Mouse (Mus musculus) kidney, embryonic 16.5 days (tissue): Measurements from ENCODE around the gene Ush1c. TPM values are rescaled to one million over a fixed set of nuclear protein-coding genes. Genes with fewer than 3 reads are reported as not detected.
A peak's percentile ranks its signal among the peaks of the same experiment; 100 is the strongest.
"Not testable (repeated sequence)": the region's sequence is repeated elsewhere in the genome, so short reads cannot be mapped to it uniquely, and the experiment has no call there.

Source experiments
- ATAC-seq: fragments of 200-750 bp; cut with Nextera tagmentation; 2 replicates; pipeline ENCODE4 v1.8.0; 2017; ENCODE audit warnings: moderate TSS enrichment; ENCODE audit not compliant: low FRiP score, low TSS enrichment
- H3K27ac ChIP-seq: fragments of 300-500 bp; sonication (generic); 2 replicates; pipeline ENCODE4 v1.5.1; 2014; ENCODE audit warnings: low read length
- H3K27me3 ChIP-seq: fragments of 300-500 bp; sonication (generic); 2 replicates; pipeline ENCODE4 v1.6.1; 2014; ENCODE audit warnings: low read length, control low read depth, mixed read lengths; ENCODE audit not compliant: insufficient read depth
- H3K36me3 ChIP-seq: fragments of 300-500 bp; sonication (generic); 2 replicates; pipeline ENCODE4 v1.6.1; 2014; ENCODE audit warnings: low read length, control low read depth, mixed read lengths; ENCODE audit not compliant: insufficient read depth
- H3K4me1 ChIP-seq: fragments of 300-500 bp; sonication (generic); 2 replicates; pipeline ENCODE4 v1.6.1; 2014; ENCODE audit warnings: low read length, control low read depth, mixed read lengths; ENCODE audit not compliant: insufficient read depth
- H3K4me2 ChIP-seq: fragments of 300-500 bp; sonication (generic); replicated peaks from 2 replicates; pipeline ENCODE4 v1.6.1; 2014; ENCODE audit warnings: low read depth, low read length
- H3K4me3 ChIP-seq: fragments of 300-500 bp; sonication (generic); 2 replicates; pipeline ENCODE4 v1.5.1; 2014; ENCODE audit warnings: mild to moderate bottlenecking, low read length
- H3K9ac ChIP-seq: fragments of 300-500 bp; sonication (generic); replicated peaks from 2 replicates; pipeline ENCODE4 v1.6.1; 2014; ENCODE audit warnings: low read length
- H3K9me3 ChIP-seq: fragments of 300-500 bp; sonication (generic); 2 replicates; pipeline ENCODE4 v1.6.1; 2016; ENCODE audit warnings: low read length, control low read depth
- WGBS: fragments of 180-500 bp; shearing (Covaris S2); extraction: QIAGEN DNeasy Blood & Tissue Kit; methylation state at CpG from one replicate; pipeline ENCODE4 v1.1.7; 2014; 5-methylcytosine and 5-hydroxymethylcytosine counted together
- polyA plus RNA-seq: library from polyadenylated mRNA; unstranded; fragments of >200 nt; fragmentation: Nextera tagmentation; extraction: Ambion mirVana; gene quantifications from 2 replicates; pipeline ENCODE4 v1.2.1, GENCODE M21; 2015

Ush1c gene
- polyA plus RNA-seq, 1 experiment from 2014 or later, result 26.1 TPM

- no peaks in the 10 kb centered on the region for H3K36me3 ChIP-seq
- H3K4me2 ChIP-seq, result no peak overlapping the region
- 0 out of 2 replicates have a peak, but pooled peaks have one; percentile 66 for ATAC-seq
- peaks cover 12% of the 10 kb centered on the region for H3K4me1 ChIP-seq
- H3K27me3 ChIP-seq, result peaks cover 45% of the 10 kb centered on the region
- WGBS, result 2% methylated on average over 3 of the region's 3 CpGs
- no peak overlapping the region for H3K27ac ChIP-seq
- H3K9me3 ChIP-seq, result no peaks in the 10 kb centered on the region
- no peak overlapping the region for H3K9ac ChIP-seq
- H3K4me3 ChIP-seq, result no peak overlapping the region
These were observed 56.7 kb downstream of the Ush1c start for GRCm38 (mm10) chr7:46181590-46181989.

GRCm38 (mm10) chr7:46179431-46180275, 58.6 kb downstream of the Ush1c start, which contains the start of gene Abcc8:
Gene Abcc8 (minus strand): TSS chr7:46180033.
- ATAC-seq, result peak; percentile 47
- Histone ChIP-seq H3K4me2 (peak within 1 kb of the TSS; percentile 67), H3K36me3 (no peaks in the 10 kb centered on the region), H3K9me3 (no peaks in the 10 kb centered on the region), H3K4me3 (peak within 1 kb of the TSS; percentile 42), H3K9ac (0 out of 2 replicates have a peak within 1 kb of the TSS, but pooled peaks have one; percentile 7), H3K27me3 (peaks cover 44% of the 10 kb centered on the region), H3K4me1 (peaks cover 12% of the 10 kb centered on the region), H3K27ac (no peak within 1 kb of the TSS)
- under 1% methylated on average over 72 of the region's 75 CpGs for WGBS

- ATAC-seq, H3K4me1 ChIP-seq, H3K4me3 ChIP-seq, H3K9me3 ChIP-seq, H3K36me3 ChIP-seq, H3K4me2 ChIP-seq, H3K27me3 ChIP-seq, H3K9ac ChIP-seq, H3K27ac ChIP-seq: not testable (repeated sequence)
- WGBS, result 69% methylated on average over 1 of the region's 1 CpGs
These were observed 69.3 kb downstream of the Ush1c start for GRCm38 (mm10) chr7:46168980-46169379.

DNA sequence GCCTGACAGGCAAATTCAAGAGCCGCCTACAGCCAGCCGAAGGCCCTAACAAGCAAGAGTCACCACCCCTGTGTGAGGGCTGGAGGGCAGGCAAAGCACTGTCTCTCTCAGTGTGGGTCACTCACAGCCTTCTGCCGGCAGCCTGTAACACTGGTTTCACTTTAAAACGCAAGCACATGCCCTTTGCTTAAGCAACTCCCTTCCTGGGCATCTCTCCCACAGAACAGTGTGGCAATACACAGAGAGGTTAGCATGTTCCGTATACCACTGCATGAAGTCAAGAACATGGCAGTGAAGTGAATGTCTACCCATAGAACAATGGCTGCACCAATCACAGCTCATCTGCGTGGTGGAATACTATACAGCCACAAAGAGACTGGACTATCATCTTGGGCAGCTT, 69.9 kb downstream of the Ush1c start:
- no peak for ATAC-seq
- Histone ChIP-seq H3K4me3 (no peak overlapping the region), H3K27ac (no peak overlapping the region), H3K4me2 (no peak overlapping the region), H3K9me3 (no peaks in the 10 kb centered on the region), H3K9ac (no peak overlapping the region), H3K4me1 (no peaks in the 10 kb centered on the region), H3K27me3 (no peaks in the 10 kb centered on the region), H3K36me3 (no peaks in the 10 kb centered on the region)
- 90% methylated on average over 6 of the region's 6 CpGs for WGBS

DNA sequence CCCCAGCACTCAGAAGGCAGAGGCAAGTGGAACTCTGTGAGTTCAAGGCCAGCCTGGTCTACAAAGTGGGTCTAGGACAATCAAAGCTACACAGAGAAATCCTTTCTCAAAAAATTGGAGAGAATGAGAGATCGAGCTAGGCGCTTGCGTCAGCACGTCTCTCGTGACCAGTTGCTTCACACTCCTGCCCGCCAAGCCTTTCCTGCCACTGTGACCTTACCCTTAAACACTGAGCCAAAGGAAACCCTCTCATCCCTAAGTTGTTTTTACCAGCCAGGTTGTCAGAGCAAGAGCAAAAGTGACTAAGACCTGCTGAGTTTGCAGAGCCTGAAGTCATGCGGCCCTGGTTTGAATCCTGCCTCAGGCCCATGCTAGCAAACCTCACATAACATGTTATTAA, 70.4 kb downstream of the Ush1c start:
- Histone ChIP-seq H3K4me3 (no peak overlapping the region), H3K4me1 (no peaks in the 10 kb centered on the region), H3K27ac (no peak overlapping the region), H3K9me3 (no peaks in the 10 kb centered on the region), H3K27me3 (0 out of 2 replicates have a peak, but pooled peaks cover under 1% of the 10 kb centered on the region), H3K4me2 (no peak overlapping the region), H3K36me3 (no peaks in the 10 kb centered on the region), H3K9ac (no peak overlapping the region)
- WGBS, result 87% methylated on average over 7 of the region's 7 CpGs
- ATAC-seq, result no peak

- 0 out of 2 replicates have a peak, but pooled peaks cover 5% of the 10 kb centered on the region for H3K27me3 ChIP-seq
- no peak for ATAC-seq
- no peaks in the 10 kb centered on the region for H3K4me1 ChIP-seq
- H3K36me3 ChIP-seq, result no peaks in the 10 kb centered on the region
- 94% methylated on average over 11 of the region's 11 CpGs for WGBS
- H3K27ac ChIP-seq, result no peak overlapping the region
- no peak overlapping the region for H3K4me3 ChIP-seq
- H3K9ac ChIP-seq, result no peak overlapping the region
- no peaks in the 10 kb centered on the region for H3K9me3 ChIP-seq
- no peak overlapping the region for H3K4me2 ChIP-seq
These were observed 72.4 kb downstream of the Ush1c start for GRCm38 (mm10) chr7:46165876-46166275.

GRCm38 (mm10) chr7:46162731-46163130, 75.6 kb downstream of the Ush1c start:
- Histone ChIP-seq H3K4me1 (no peaks in the 10 kb centered on the region), H3K36me3 (no peaks in the 10 kb centered on the region), H3K27ac (no peak overlapping the region), H3K27me3 (0 out of 2 replicates have a peak, but pooled peaks cover 5% of the 10 kb centered on the region), H3K4me3 (no peak overlapping the region), H3K9ac (no peak overlapping the region), H3K9me3 (no peaks in the 10 kb centered on the region), H3K4me2 (no peak overlapping the region)
- 77% methylated on average over 5 of the region's 5 CpGs for WGBS
- ATAC-seq, result no peak

GRCm38 (mm10) chr7:46162132-46162727, 76.1 kb downstream of the Ush1c start:
- Histone ChIP-seq H3K4me2 (no peak overlapping the region), H3K4me1 (no peaks in the 10 kb centered on the region), H3K27me3 (0 out of 2 replicates have a peak, but pooled peaks cover 5% of the 10 kb centered on the region), H3K4me3 (no peak overlapping the region), H3K27ac (no peak overlapping the region), H3K9ac (no peak overlapping the region), H3K36me3 (no peaks in the 10 kb centered on the region), H3K9me3 (no peaks in the 10 kb centered on the region)
- 82% methylated on average over 11 of the region's 11 CpGs for WGBS
- no peak for ATAC-seq

DNA sequence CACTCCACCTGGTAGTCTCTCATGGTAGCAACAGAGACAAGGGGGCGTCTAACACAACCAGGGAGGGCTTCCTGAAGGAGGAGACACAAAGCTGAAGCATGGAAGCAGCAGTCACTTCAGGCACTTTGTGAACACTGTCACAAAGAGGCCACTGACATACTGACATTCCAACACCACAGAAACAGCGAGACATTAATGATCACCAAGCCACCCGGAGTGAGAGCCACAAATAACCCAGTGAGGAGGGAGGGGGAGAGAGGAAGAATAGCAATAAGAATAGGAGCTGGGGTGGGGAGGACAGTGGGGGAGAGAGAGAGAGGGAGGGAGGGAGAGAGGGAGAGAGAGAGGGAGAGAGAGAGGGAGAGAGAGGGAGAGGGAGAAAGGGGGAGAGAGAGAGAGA, 76.7 kb downstream of the Ush1c start:
- Histone ChIP-seq H3K27me3 (0 out of 2 replicates have a peak, but pooled peaks cover 5% of the 10 kb centered on the region), H3K27ac (no peak overlapping the region), H3K4me3 (no peak overlapping the region), H3K9me3 (no peaks in the 10 kb centered on the region), H3K9ac (no peak overlapping the region), H3K4me1 (no peaks in the 10 kb centered on the region), H3K4me2 (no peak overlapping the region), H3K36me3 (no peaks in the 10 kb centered on the region)
- WGBS, result 43% methylated on average over 3 of the region's 3 CpGs
- no peak for ATAC-seq

DNA sequence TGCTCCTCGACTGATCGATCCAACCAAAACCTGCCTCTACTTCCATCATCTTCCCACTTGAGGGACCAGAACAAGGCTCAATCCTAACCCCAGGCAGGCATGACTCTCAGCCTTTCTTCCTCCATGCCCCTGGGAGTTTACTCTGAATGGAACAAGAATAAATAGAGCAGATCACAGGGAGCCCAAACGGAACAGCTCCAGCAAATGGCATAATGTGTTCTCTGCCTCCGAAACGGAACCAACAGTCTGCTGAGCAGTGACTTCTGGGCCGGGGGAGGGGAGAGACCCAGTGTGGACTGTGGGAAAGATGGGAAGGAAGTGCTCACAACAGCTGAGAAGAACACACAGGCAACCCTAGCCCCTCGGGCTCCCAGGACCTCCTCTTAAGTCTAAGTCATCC, 80.6 kb downstream of the Ush1c start:
- no peaks in the 10 kb centered on the region for H3K9me3 ChIP-seq
- WGBS, result 65% methylated on average over 7 of the region's 7 CpGs
- ATAC-seq, result no peak
- no peaks in the 10 kb centered on the region for H3K36me3 ChIP-seq
- H3K4me3 ChIP-seq, result no peak overlapping the region
- no peak overlapping the region for H3K27ac ChIP-seq
- no peak overlapping the region for H3K4me2 ChIP-seq
- H3K27me3 ChIP-seq, result peaks cover 9% of the 10 kb centered on the region; the same call in 1 of the 2 replicates
- no peak overlapping the region for H3K9ac ChIP-seq
- H3K4me1 ChIP-seq, result peaks cover 16% of the 10 kb centered on the region
